Mouse (Mus musculus): ENCODE results near the gene Tubb4a. TPM values are rescaled to one million over a fixed set of nuclear protein-coding genes. Genes with fewer than 3 reads are reported as not detected.

Gene Tubb4a
- polyA plus RNA-seq, 1 experiment = 314 TPM

DNA sequence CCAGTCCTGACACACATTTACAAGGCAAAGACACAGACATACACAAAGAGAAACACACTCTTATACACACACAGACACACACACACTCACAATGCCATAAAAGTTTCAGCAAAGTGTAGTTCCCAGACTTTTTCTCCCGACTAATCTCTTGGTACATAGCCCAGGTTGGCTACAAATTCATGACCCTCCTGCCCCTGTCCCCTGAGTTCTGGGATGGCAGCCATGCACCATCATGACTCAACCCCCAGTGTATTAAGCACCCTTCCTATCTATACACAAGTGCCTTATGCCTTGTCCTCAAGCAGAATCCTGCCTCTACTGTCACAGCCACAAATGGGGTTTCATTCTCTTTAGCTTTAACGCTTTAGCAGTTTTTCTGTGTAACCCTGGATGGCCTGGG lies 29.2 kb upstream of the Tubb4a start:
- no peak for TF ChIP-seq CTCF (IDR thresholded peaks at IDR 0.05; ENCODE audit: borderline replicate concordance, extremely low read depth, insufficient read depth, insufficient read length)
- no peak for DNase-seq (ENCODE audit: low read depth)

DNA sequence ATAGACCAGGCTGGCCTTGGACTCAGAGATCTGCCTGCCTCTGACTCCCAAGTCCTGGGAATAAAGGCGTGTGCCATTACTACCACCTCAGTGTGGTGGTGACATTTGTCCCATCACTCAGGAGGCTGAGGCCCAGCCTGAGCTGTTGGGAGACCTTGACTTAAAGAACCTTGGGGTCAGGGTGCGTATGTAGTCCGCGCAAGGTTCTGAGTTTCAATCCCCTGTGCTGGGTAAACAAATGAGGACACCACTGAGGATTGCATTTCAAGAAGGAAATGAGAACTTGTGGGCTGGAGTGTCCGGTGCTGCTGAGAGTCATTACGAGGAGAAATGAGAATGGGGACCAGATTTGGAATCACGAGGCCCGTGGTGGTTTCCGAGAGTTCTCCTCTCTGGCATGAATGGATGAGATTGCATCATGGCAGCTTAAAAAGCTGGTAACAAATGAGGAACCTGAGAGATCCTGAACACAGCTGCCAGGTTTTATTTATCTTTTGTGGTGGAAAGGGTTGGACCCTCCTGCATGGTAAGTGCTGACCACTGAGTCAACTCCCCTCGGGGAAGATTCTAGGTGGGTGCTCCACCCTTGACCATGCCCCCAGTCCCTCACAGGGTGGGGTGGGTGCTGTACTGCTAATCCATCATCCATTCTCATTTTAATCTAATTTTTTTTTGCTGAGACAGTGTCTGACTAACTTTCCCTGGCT lies 25.3 kb upstream of the Tubb4a start:
- TF ChIP-seq POLR2A (IDR thresholded peaks at IDR 0.05; ENCODE audit: borderline replicate concordance, extremely low read depth, insufficient read depth, insufficient read length, poor library complexity, severe bottlenecking) = no peak
- no peak for TF ChIP-seq CTCF (IDR thresholded peaks at IDR 0.05; ENCODE audit: borderline replicate concordance, extremely low read depth, insufficient read depth, insufficient read length)
- DNase-seq (ENCODE audit: low read depth) = no peak

- TF ChIP-seq POLR2A (IDR thresholded peaks at IDR 0.05; ENCODE audit: borderline replicate concordance, extremely low read depth, insufficient read depth, insufficient read length, poor library complexity, severe bottlenecking) (no peak), CTCF (IDR thresholded peaks at IDR 0.05; ENCODE audit: borderline replicate concordance, extremely low read depth, insufficient read depth, insufficient read length) (no peak)
- no peak for DNase-seq (ENCODE audit: low read depth)
These were observed 22.4 kb upstream of the Tubb4a start for GRCm38 (mm10) chr17:57110005-57110404.

DNA sequence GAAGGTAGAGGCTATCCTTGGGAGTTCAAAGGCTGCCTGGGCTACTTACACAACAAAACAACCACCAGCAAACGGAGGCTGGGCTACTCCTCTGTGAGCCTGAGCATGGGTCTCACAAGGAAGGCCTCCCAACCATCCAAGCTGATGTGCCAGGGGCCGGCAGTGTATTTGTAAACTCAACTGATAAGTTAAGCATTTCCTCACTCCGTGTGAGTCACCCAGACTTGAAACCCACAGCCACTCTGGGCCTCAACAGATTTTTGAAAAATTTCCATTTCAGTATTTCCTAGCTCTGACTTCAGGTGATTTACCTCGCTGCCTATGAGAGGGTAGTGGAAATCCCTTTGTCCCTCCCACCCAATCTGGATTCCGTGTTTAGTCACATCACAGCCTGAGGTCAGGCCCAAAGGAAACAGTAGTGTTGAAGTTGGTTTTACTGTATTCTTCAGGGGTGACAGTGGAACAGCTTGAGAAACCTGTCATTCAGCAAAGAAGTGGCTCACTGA lies 21.1 kb upstream of the Tubb4a start:
- TF ChIP-seq CTCF (IDR thresholded peaks at IDR 0.05; ENCODE audit: borderline replicate concordance, extremely low read depth, insufficient read depth, insufficient read length) = no peak
- no peak for TF ChIP-seq POLR2A (IDR thresholded peaks at IDR 0.05; ENCODE audit: borderline replicate concordance, extremely low read depth, insufficient read depth, insufficient read length, poor library complexity, severe bottlenecking)
- no peak for DNase-seq (ENCODE audit: low read depth)

- TF ChIP-seq CTCF (IDR thresholded peaks at IDR 0.05; ENCODE audit: borderline replicate concordance, extremely low read depth, insufficient read depth, insufficient read length) (no peak), POLR2A (IDR thresholded peaks at IDR 0.05; ENCODE audit: borderline replicate concordance, extremely low read depth, insufficient read depth, insufficient read length, poor library complexity, severe bottlenecking) (no peak)
- no peak for DNase-seq (ENCODE audit: low read depth)
These were observed 20.6 kb upstream of the Tubb4a start for GRCm38 (mm10) chr17:57108040-57108665.

DNA sequence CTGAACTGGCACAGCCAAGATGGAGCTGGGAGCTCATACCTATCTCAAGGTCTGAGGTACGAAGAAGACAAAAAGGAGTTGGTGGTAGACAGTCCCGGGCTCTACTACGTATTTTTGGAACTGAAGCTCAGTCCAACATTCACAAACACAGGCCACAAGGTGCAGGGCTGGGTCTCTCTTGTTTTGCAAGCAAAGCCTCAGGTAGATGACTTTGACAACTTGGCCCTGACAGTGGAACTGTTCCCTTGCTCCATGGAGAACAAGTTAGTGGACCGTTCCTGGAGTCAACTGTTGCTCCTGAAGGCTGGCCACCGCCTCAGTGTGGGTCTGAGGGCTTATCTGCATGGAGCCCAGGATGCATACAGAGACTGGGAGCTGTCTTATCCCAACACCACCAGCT lies 19.5 kb upstream of the Tubb4a start:
- TF ChIP-seq POLR2A (IDR thresholded peaks at IDR 0.05; ENCODE audit: borderline replicate concordance, extremely low read depth, insufficient read depth, insufficient read length, poor library complexity, severe bottlenecking) = no peak
- TF ChIP-seq CTCF (IDR thresholded peaks at IDR 0.05; ENCODE audit: borderline replicate concordance, extremely low read depth, insufficient read depth, insufficient read length) = no peak

DNA sequence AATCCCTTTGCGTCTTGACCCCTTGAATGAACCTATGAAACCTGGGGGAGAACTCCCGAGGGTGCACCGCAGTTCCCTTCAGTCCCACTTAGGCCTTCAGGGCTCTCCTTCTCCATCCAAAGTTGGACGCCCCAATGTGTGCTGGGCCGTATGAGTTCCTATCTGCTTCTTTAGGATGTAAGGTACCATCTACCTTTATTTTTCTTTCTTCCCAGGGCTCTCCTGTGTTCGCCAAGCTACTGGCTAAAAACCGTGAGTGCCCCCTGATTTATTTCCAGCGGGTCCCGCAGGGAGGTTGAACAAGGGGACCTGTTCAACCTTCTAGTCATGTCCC lies 18.4 kb upstream of the Tubb4a start:
- TF ChIP-seq CTCF (IDR thresholded peaks at IDR 0.05; ENCODE audit: borderline replicate concordance, extremely low read depth, insufficient read depth, insufficient read length) = no peak
- TF ChIP-seq POLR2A (IDR thresholded peaks at IDR 0.05; ENCODE audit: borderline replicate concordance, extremely low read depth, insufficient read depth, insufficient read length, poor library complexity, severe bottlenecking) = no peak
- no peak for DNase-seq (ENCODE audit: low read depth)

More for the DNA sequence above, 19.5 kb upstream of the Tubb4a start:
- no peak for DNase-seq (ENCODE audit: low read depth)

DNA sequence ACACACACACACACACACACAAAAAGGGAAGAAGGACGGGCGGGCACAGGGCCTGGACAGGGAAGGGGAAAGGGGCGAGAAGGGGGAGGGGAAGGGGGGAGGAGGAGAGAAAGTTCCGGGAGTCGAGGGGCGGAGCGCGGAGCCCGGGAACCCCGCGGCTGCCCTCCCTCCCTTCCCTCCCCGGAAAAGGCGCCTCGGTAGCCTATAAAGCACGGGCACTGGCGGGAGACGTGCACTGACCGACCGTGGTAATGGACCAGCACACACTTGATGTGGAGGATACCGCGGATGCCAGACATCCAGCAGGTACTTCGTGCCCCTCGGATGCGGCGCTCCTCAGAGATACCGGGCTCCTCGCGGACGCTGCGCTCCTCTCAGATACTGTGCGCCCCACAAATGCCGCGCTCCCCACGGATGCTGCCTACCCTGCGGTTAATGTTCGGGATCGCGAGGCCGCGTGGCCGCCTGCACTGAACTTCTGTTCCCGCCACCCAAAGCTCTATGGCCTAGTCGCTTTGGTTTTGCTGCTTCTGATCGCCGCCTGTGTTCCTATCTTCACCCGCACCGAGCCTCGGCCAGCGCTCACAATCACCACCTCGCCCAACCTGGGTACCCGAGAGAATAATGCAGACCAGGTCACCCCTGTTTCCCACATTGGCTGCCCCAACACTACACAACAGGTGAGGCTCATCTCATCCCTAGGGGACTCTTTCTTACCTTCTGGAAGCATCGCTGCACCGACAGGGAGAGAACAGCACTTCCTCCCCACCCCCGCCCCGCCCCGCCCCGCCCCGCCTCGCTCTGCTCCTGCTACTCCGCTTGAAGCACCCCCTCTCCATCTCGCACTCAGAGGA lies 17.8 kb upstream of the Tubb4a start, which contains the start of gene Tnfsf9:
Gene Tnfsf9, plus strand, starts transcription at position 145 of the 854 bp plus-strand sequence.
- peak; percentile 83 for DNase-seq (ENCODE audit: low read depth)
- TF ChIP-seq CTCF (IDR thresholded peaks at IDR 0.05; ENCODE audit: borderline replicate concordance, extremely low read depth, insufficient read depth, insufficient read length) (no peak), POLR2A (IDR thresholded peaks at IDR 0.05; ENCODE audit: borderline replicate concordance, extremely low read depth, insufficient read depth, insufficient read length, poor library complexity, severe bottlenecking) (peak; percentile 14; the same call in 1 of the 2 replicates)

DNA sequence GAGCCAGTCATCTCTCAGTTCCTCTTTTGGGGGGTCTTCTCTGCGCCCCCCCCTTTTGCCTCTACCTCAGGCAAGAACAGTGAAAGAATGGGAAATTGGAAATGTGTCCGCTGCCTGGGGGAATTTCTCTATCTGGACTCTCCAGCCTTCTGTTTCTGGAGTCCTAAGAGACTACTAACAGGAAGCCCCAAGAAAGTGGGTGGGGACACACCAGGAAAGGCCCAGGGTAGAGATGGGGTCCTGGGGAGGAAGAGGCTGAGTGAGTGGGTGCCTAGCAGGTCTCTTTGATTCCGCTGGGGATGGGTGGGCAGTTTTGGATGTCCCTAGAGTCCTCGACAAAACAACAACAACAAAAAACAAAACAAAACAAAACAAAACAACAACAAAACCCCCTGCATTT lies 16.9 kb upstream of the Tubb4a start:
- DNase-seq (ENCODE audit: low read depth) = no peak
- no peak for TF ChIP-seq CTCF (IDR thresholded peaks at IDR 0.05; ENCODE audit: borderline replicate concordance, extremely low read depth, insufficient read depth, insufficient read length)
- TF ChIP-seq POLR2A (IDR thresholded peaks at IDR 0.05; ENCODE audit: borderline replicate concordance, extremely low read depth, insufficient read depth, insufficient read length, poor library complexity, severe bottlenecking) = no peak

DNA sequence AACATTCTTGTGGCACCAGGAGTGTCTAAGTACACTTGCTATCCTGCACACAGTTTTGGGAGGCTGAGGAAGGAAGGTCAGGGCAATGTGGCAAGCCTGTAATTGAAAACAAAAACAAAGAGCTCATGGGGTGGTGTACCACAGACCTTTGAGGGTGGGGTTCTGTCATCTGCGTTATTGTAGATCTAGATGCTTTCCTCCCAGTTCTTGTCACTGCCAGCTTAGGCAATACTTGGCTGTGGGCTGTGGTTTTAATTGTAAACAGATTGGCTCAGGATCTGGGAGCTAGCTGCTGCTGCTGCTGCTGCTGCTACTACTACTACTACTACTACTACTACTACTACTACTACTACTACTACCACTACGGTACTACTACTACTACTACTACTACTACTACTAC lies 14.7 kb upstream of the Tubb4a start:
- DNase-seq (ENCODE audit: low read depth) = no peak
- no peak for TF ChIP-seq CTCF (IDR thresholded peaks at IDR 0.05; ENCODE audit: borderline replicate concordance, extremely low read depth, insufficient read depth, insufficient read length)
- no peak for TF ChIP-seq POLR2A (IDR thresholded peaks at IDR 0.05; ENCODE audit: borderline replicate concordance, extremely low read depth, insufficient read depth, insufficient read length, poor library complexity, severe bottlenecking)

DNA sequence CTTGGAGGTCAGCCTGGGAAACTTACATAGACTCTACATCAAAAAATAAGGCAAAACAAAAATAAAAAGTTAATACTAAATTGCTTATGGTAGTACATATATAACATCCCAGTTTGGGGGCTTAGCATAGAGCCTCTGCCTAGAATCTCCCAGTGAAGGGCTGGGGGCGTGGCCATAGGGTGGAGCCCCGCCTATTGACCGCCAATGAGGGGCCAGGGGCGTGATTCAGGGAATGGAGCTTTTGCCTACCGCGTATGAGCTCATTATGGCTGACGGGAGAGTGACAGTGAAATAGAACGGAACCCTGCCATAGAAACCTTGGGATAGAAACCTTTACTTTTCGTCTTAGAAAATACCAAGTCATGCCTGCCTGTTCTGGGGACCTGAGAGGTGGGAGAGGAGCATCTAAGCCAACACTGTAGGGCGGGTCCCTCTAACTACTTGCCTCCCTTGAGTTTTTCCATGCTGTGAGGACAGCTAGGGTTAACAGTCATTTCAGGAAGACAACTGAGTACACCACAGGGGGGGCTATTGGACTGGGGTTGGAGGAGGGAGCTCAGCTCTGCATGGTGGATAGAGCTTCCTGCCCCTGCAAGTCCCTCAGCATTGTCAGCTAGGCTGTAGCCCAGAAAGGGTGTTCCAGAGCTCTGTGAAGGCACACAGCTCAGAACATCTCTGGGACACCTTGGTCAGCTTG lies 12.2 kb upstream of the Tubb4a start:
- DNase-seq (ENCODE audit: low read depth) = peak; percentile 39
- TF ChIP-seq CTCF (IDR thresholded peaks at IDR 0.05; ENCODE audit: borderline replicate concordance, extremely low read depth, insufficient read depth, insufficient read length) (no peak), POLR2A (IDR thresholded peaks at IDR 0.05; ENCODE audit: borderline replicate concordance, extremely low read depth, insufficient read depth, insufficient read length, poor library complexity, severe bottlenecking) (no peak)

Data from brain, embryonic 14.5 days (tissue).